Mouse (Mus musculus) CD4-positive helper T cell, adult 2 months (primary cell): Measurements from ENCODE around the gene Nos1ap.

ENCODE experiments used
- DNase-seq: peaks from one replicate; pipeline ENCODE4 v3.0.0-alpha.2; 2012; ENCODE audit warnings: low read depth, missing footprints, low spot score

Nos1ap gene

GRCm38 (mm10) chr1:170588879-170589218 is 812 bp downstream of the Nos1ap start:
- no peak for DNase-seq

GRCm38 (mm10) chr1:170588353-170588752 is 1.3 kb downstream of the Nos1ap start:
- DNase-seq = no peak

DNA sequence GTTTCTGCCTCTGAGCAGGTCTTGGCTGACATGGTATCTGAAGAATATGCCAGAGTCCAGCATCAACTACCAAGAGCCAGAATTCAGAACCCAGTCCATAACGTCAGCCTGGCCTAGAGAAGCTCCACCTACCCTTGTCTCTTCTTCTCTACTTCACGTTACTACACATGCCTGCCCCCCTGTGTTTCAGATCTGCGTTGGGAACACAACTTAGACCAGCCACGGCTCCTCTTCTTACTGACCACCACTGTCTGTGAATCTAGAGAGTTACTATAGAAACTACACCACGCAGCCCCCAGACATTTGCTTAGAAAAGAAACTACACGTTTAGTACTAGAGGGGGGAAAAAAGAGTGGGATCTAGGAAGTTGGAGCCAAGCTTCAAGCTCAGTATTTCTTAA is 2.9 kb downstream of the Nos1ap start:
- no peak for DNase-seq

DNA sequence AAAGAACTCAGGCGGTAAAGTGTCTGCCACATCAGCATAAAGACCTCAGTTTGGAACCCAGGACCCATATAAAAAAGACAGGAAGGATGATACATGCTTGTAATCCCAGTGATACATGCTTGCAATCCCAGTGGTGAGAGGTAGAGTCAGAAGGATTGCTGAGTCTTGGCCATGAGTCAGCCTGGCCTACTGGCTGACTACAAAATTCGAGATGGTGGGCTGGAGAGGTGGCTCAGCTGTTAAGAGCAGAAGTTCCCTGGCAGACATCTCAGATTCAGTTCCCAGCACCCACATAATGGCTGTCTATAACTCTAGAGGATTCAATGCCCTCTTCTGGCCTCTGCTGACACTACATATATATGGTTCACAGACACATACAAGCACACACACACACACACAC is 5.7 kb downstream of the Nos1ap start:
- no peak for DNase-seq

GRCm38 (mm10) chr1:170582341-170582740 is 7.3 kb downstream of the Nos1ap start:
- DNase-seq = no peak

- no peak for DNase-seq
Measured at GRCm38 (mm10) chr1:170580485-170581110, 9.1 kb downstream of the Nos1ap start.

DNA sequence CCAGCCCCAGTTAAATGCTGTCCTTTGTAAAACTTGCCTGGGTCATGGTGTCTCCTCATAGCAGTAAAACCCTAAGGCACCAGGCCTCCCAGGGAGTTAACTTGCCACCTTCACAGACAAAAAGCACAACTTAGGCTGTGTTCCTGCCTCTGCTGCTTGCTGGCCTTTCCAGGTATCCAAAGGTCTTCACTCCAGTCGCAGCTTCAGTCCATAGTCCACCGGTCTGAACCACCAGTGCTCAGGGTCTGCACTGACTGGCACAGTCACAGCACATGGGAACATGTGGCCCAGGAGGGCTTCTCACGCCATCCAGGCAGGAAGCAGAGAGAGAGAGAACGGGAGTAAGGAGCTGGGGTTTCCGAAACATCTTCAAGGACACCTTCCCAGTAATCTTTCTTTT is 10.2 kb downstream of the Nos1ap start:
- DNase-seq = no peak

DNA sequence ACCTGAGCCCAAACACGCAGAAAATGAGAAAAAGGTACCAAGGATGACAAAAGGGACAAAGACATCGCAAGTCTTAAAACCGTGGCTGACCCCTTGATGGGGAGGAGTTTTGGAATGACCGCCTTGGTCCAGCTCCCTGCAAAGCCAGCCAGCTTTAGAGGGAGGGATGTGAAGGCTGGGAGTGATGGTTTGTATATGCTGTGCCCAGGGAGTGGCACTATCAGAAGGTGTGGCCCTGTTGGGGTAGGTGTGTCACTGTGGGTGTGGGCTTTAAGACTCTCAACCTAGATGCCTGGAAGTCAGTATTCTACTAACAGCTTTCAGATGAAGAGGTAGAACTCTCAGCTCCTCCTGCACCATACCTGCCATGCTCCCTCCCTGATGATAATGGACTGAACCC is 10.6 kb downstream of the Nos1ap start:
- DNase-seq = no peak

GRCm38 (mm10) chr1:170576728-170577065 is 13.0 kb downstream of the Nos1ap start:
- DNase-seq = no peak

DNA sequence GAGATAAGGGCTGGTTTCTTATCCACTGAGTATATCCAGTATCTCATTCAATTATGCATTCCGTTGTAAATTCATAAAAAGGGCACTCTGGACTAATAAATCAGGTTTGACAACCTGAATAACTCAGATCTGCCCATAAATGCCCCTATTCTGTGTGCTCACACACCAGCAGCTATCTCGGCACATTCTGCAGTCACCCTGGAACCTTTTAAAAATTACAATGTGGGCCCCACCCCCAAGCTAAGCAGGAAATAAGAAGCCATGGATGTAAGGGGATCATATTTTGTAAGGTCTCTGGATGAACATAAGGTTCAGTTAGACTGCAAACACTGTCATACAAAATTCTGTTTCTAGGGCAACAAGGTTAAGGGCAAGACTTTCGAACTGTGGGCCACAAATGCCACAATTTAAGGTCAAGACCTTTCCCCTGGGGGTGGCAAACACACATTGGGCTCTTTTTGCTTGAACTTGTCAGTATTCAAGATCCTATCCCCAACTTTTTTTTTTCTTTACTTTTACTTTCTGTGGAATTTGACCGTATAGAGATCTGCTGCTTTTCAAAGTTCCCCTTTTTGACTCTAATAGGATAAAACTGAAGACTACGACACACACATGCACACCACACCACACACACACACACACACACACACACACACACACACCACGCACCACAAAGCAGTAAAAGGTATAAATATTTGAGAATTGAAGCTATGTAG is 13.5 kb downstream of the Nos1ap start:
- DNase-seq = no peak

DNA sequence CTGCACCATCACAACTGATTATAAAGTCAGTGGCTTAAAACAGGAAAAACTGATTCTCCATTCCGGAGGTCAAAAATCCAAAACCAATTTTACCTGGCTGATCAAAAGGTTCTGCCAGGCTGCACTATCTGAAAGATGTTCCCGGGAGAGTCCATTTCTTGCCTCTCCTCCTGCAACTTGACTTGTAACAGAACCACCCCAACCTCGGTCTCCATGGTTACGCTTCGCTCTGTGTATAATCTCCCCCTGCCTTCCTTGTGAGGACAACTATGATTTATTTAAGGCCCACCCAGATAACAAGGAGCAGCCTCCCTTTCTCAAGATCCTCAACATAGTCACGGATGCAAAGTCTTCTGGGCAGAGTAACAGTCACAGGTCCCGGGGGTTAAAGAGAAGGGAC is 16.5 kb downstream of the Nos1ap start:
- no peak for DNase-seq

DNA sequence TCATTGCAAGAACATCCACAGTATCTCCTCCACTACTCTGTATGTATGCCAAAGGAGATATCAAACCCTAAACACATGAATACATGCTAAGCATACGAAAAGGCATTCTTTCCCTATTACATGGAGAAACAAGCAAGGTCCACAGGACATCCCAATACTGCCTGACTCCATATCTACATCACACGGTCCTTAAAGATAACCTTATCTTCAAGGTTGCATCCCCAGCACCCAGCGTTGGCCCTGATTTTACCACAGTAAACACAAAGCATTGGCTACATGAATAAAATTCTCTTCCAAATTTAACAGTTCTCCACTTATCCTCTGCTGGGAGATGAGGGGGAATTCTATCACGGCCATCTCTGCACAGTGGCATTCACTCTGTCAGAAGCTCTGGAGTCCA is 22.7 kb downstream of the Nos1ap start:
- no peak for DNase-seq

DNA sequence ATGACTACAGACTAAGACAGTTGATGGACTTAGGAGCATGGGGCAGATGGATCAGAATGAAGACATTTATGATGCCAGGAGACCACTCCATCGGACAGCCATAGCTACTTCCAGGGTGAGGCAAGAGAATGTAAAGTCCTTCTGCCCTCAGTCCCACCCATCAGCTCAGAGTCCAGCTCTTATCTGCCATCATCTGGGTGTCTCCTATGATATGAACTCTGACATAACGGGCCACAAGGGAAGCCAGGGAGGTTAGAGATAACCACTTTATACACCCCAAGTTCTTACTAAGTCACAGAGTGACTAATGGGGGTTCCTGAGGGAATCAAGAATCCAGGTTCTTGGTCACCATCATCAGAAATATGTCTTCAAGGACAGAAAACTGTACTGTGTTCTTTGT is 23.1 kb downstream of the Nos1ap start:
- no peak for DNase-seq

GRCm38 (mm10) chr1:170564926-170565325 is 24.7 kb downstream of the Nos1ap start:
- DNase-seq = no peak

GRCm38 (mm10) chr1:170562431-170562830 is 27.2 kb downstream of the Nos1ap start:
- DNase-seq = no peak

- DNase-seq = no peak
Measured at GRCm38 (mm10) chr1:170560768-170561167, 28.9 kb downstream of the Nos1ap start.

DNA sequence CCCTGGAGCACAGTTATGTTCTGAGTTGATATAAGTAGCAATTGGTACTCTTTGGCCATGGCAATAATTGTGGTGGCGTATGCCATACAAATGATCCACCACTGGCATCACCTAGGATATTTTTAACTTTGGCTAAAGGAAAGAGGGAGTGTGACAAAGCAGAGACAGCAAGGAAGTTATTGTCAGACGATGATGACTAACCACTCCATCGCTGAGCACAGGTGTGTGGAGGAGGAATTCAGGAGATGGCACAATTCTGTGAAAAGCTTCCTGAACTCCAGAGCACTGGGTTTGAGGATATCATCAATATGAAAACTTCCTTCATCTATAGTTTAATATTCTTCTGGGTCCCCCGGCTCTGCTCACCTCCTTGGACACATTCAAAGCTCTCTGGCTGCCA is 31.7 kb downstream of the Nos1ap start:
- no peak for DNase-seq

DNA sequence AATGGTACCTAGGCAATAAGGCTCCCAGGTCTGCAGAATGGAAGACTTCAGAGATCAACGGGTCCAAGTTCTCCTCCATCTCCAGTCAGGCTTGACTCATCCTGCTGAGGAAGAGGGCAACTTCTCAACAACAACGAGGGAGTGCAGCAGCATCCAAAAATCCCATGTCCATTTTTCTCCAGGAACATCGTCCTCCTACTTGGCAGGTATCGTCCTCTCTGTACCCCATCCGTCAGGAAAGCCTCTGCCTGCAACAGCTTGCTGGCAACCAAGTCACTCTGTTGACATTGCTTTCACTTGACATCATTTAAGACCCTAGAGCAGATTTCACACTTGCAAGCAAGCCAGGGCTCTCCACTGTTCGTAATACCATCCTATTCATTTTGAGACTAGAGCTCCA is 33.0 kb downstream of the Nos1ap start:
- no peak for DNase-seq

DNA sequence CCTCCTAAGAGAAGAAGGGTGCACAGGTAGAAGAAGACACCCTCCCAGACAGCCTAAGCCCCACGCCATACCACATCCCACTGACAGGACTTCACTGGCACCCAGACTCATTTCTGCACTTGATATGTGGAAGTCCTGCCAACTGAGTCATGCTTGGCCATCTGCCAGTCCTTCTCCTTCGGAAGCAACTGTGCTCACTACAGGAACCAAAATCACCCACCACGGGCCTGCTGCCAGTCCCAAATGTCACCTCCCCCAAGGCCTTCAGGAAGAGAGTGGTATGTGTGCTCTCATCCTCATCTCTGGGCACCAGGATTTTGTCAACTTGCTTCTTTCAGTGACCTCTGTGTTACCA is 34.7 kb downstream of the Nos1ap start:
- no peak for DNase-seq

DNA sequence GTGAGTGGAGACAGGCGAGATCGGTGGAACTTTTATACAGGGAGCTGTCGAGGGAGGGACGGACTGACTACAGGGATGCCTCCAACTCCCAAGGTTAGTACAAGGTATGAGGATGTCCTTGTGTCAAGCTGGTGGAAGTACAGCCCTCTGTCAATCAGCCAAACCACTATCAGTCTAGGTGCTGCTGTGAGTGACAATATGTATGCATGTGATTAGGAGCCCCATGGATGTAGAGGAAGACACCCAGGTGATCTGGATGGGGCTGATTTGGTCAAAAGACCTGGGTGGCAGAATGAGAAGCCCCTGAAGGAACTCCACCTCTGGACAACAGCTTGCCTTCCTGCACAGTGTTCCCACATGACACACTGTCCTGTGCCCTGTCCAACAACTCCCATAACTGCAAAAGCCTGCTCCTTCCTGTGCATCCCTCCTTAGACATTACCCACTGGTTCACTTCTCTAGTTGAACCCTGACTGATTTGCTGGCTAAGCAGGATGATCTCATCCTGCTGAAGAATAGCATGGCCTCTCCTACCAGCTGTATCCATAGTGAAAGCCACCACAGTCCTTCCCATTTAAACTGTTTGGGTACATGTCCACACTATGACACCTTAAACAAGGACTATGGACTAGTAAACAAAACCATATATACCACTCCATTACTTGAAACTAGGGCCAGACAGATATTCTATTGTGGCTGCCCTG is 35.3 kb downstream of the Nos1ap start:
- DNase-seq = no peak

GRCm38 (mm10) chr1:170550649-170551440 is 38.8 kb downstream of the Nos1ap start:
- DNase-seq = no peak

GRCm38 (mm10) chr1:170549059-170549458 is 40.6 kb downstream of the Nos1ap start:
- DNase-seq = no peak
